Mouse (Mus musculus) effector memory CD4-positive, alpha-beta T cell, adult 7 months (primary cell): ENCODE data around the gene Lrrd1. TPM values are rescaled to one million over a fixed set of nuclear protein-coding genes. Genes with fewer than 3 reads are reported as not detected.

ENCODE experiments used
- polyA plus RNA-seq: library from polyadenylated mRNA; unstranded; fragments of 100-300 nt; shearing (Covaris generic); gene quantifications from one replicate; pipeline ENCODE4 v1.2.1, GENCODE M21; 2017

The Lrrd1 gene
- polyA plus RNA-seq = 0.21 TPM

GRCm38 (mm10) chr5:3845026-3845425 is at the start of gene Lrrd1:
TSS of gene Lrrd1 (plus strand) at chr5:3845173.

GRCm38 (mm10) chr5:3802433-3803291 is 42.3 kb upstream of the Lrrd1 start, which contains the start of the genes Ankib1 and Krit1:
TSS of gene Ankib1 (minus strand) at chr5:3802925.
TSS of gene Krit1 (plus strand) at chr5:3803184.

GRCm38 (mm10) chr5:3893459-3894293 is 48.7 kb downstream of the Lrrd1 start, which contains the start of gene Mterf1a:
TSS of gene Mterf1a (minus strand) at chr5:3893933.

Other genes starting within 250 kb of the Lrrd1 start
- gene Pex1, start 249.1 kb upstream of the Lrrd1 start, polyA plus RNA-seq = 12.5 TPM
- gene Rbm48, start 248.6 kb upstream of the Lrrd1 start, polyA plus RNA-seq = 40.9 TPM
- not detected for gene Tmbim7, start 194.0 kb upstream of the Lrrd1 start, polyA plus RNA-seq
- gene Gatad1, start 188.0 kb upstream of the Lrrd1 start, polyA plus RNA-seq = 10.9 TPM
- 52.1 TPM for gene Ankib1, start 42.2 kb upstream of the Lrrd1 start, polyA plus RNA-seq
- gene Krit1, start 42.0 kb upstream of the Lrrd1 start, polyA plus RNA-seq = 57.8 TPM
- gene Mterf1a, start 48.8 kb downstream of the Lrrd1 start, polyA plus RNA-seq = 6.7 TPM
- gene Akap9, start 82.9 kb downstream of the Lrrd1 start, polyA plus RNA-seq = 110 TPM